ENCODE assay signal across 8 mouse cellular contexts in genomic region chr14:52118456-52118822, GRCm38 (mm10). TPM values are rescaled to one million over a fixed set of nuclear protein-coding genes. Genes with fewer than 3 reads are reported as not detected.
DNase-seq lines count a peak whose midpoint lies in the region; ATAC-seq lines count a peak whose summit lies in the region.

No protein-coding gene starts in this region.

- H3K27me3 ChIP-seq in heart, embryonic 14.5 days (ENCODE audit: control insufficient read depth, insufficient read depth, low read length): no peaks in the 10 kb centered on the region
- H3K27me3 ChIP-seq in embryonic facial prominence, embryonic 12.5 days: no peaks in the 10 kb centered on the region
- no peaks in the 10 kb centered on the region for H3K27me3 ChIP-seq in intestine, embryonic 14.5 days (replicated peaks; ENCODE audit: control insufficient read depth, insufficient read depth, low read length)
- no peaks in the 10 kb centered on the region for H3K27me3 ChIP-seq in midbrain, embryonic 11.5 days (ENCODE audit: control insufficient read depth, insufficient read depth, low read length)

- WGBS in heart, embryonic 14.5 days: 15% methylated on average over 8 of the region's 8 CpGs
- WGBS in embryonic facial prominence, embryonic 12.5 days: 25% methylated on average over 8 of the region's 8 CpGs
- 34% methylated on average over 8 of the region's 8 CpGs for WGBS in intestine, embryonic 14.5 days
- WGBS in midbrain, embryonic 11.5 days: 32% methylated on average over 8 of the region's 8 CpGs

- peak overlapping the region; percentile 100 for H3K4me2 ChIP-seq in heart, embryonic 14.5 days (ENCODE audit: low read length)
- H3K4me2 ChIP-seq in embryonic facial prominence, embryonic 12.5 days (replicated peaks): peak overlapping the region; percentile 90
- peak overlapping the region; percentile 98 for H3K4me2 ChIP-seq in intestine, embryonic 14.5 days (ENCODE audit: low read length)
- peak overlapping the region; percentile 97 for H3K4me2 ChIP-seq in midbrain, embryonic 11.5 days

- peak overlapping the region; percentile 80; the same call in 1 of the 2 replicates for H3K9ac ChIP-seq in heart, embryonic 14.5 days (ENCODE audit: low read length)
- H3K9ac ChIP-seq in embryonic facial prominence, embryonic 12.5 days: no peak overlapping the region
- H3K9ac ChIP-seq in intestine, embryonic 14.5 days (ENCODE audit: low read length): no peak overlapping the region
- peak overlapping the region; percentile 84; the same call in 1 of the 2 replicates for H3K9ac ChIP-seq in midbrain, embryonic 11.5 days (ENCODE audit: low read length)

- H3K4me1 ChIP-seq in heart, embryonic 14.5 days (ENCODE audit: control insufficient read depth in 2 of 2, insufficient read depth in 2 of 2, low read length in 2 of 2): 0 out of 4 replicates have a peak, but pooled peaks cover 0 to 3% of the 10 kb centered on the region in 2 experiments
- 0 out of 2 replicates have a peak, but pooled peaks cover 3% of the 10 kb centered on the region for H3K4me1 ChIP-seq in embryonic facial prominence, embryonic 12.5 days
- H3K4me1 ChIP-seq in intestine, embryonic 14.5 days (replicated peaks; ENCODE audit: control insufficient read depth, insufficient read depth, low read length): peaks cover 4% of the 10 kb centered on the region; the same call in 1 of the 2 replicates
- H3K4me1 ChIP-seq in midbrain, embryonic 11.5 days (ENCODE audit: control insufficient read depth, insufficient read depth, low read length): peaks cover 6% of the 10 kb centered on the region; the same call in 1 of the 2 replicates

- intact Hi-C loops in heart, postnatal 10 days (cut with DNase I): no loop called here

- no peaks in the 10 kb centered on the region for H3K9me3 ChIP-seq in heart, embryonic 14.5 days (ENCODE audit: control insufficient read depth, low read length)
- no peaks in the 10 kb centered on the region for H3K9me3 ChIP-seq in embryonic facial prominence, embryonic 12.5 days
- no peaks in the 10 kb centered on the region for H3K9me3 ChIP-seq in intestine, embryonic 14.5 days (ENCODE audit: control insufficient read depth, low read length)
- no peaks in the 10 kb centered on the region for H3K9me3 ChIP-seq in midbrain, embryonic 11.5 days (ENCODE audit: control insufficient read depth, low read length)

- no peaks in the 10 kb centered on the region for H3K36me3 ChIP-seq in heart, embryonic 14.5 days (ENCODE audit: control insufficient read depth, insufficient read depth, low read length)
- H3K36me3 ChIP-seq in embryonic facial prominence, embryonic 12.5 days: no peaks in the 10 kb centered on the region
- no peaks in the 10 kb centered on the region for H3K36me3 ChIP-seq in intestine, embryonic 14.5 days (ENCODE audit: control insufficient read depth, insufficient read depth, low read length)
- no peaks in the 10 kb centered on the region for H3K36me3 ChIP-seq in midbrain, embryonic 11.5 days (ENCODE audit: control insufficient read depth, insufficient read depth, low read length)

- no peak overlapping the region for H3K27ac ChIP-seq in heart, embryonic 14.5 days (replicated peaks in 1 of 2; ENCODE audit: control insufficient read depth in 1 of 2, insufficient read depth in 1 of 2, low read depth in 2 of 2, low read length in 2 of 2)
- peak overlapping the region; percentile 89 for H3K27ac ChIP-seq in embryonic facial prominence, embryonic 12.5 days
- no peak overlapping the region for H3K27ac ChIP-seq in intestine, embryonic 14.5 days (ENCODE audit: low read depth)
- peak overlapping the region; percentile 59 for H3K27ac ChIP-seq in midbrain, embryonic 11.5 days (ENCODE audit: low read depth, low read length)

- peak overlapping the region; percentile 62 to 64; a peak in 3 of 4 replicates for H3K4me3 ChIP-seq in heart, embryonic 14.5 days (ENCODE audit: control insufficient read depth in 1 of 2, insufficient read depth in 1 of 2, low read depth in 1 of 2, low read length in 2 of 2)
- H3K4me3 ChIP-seq in embryonic facial prominence, embryonic 12.5 days: peak overlapping the region; percentile 51; the same call in 1 of the 2 replicates
- H3K4me3 ChIP-seq in intestine, embryonic 14.5 days (ENCODE audit: low read depth, low read length): no peak overlapping the region
- H3K4me3 ChIP-seq in midbrain, embryonic 11.5 days (ENCODE audit: low read depth, low read length): peak overlapping the region; percentile 50; the same call in 1 of the 2 replicates

- no peak for DNase-seq in heart, postnatal 10 days
- DNase-seq in intestine, embryonic 14.5 days (ENCODE audit: low spot score): no peak
- no peak for DNase-seq in midbrain, embryonic 11.5 days (ENCODE audit: low spot score, missing footprints)
- DNase-seq in Muller cell, postnatal 12 days (ENCODE audit: inconsistent ontology term): no peak
- DNase-seq in spleen, postnatal 36 days (ENCODE audit: low spot score in 2 of 2): no peak
- no peak for DNase-seq in urinary bladder, postnatal 14 days (ENCODE audit: low spot score)

- no peak for ATAC-seq in heart, embryonic 14.5 days (ENCODE audit: insufficient number of reproducible peaks, insufficient read depth, low FRiP score, low read depth)
- no peak for ATAC-seq in embryonic facial prominence, embryonic 12.5 days (ENCODE audit: insufficient number of reproducible peaks, insufficient read depth, low FRiP score, low TSS enrichment)
- ATAC-seq in intestine, embryonic 14.5 days (replicated peaks; ENCODE audit: low FRiP score, low TSS enrichment, low read depth): peak; percentile 28; the same call in 1 of the 2 replicates
- peak; percentile 30; the same call in 1 of the 2 replicates for ATAC-seq in midbrain, embryonic 11.5 days (ENCODE audit: low FRiP score)

RNA-seq across cellular contexts. Expression of gene Rpgrip1, which starts 7.9 kb away (rescaled TPM):
- polyA plus RNA-seq in heart, embryonic 14.5 days (2014; fragmentation: Nextera tagmentation; extraction: Ambion mirVana): 32.0 and 32.6 TPM in 2 replicates
- total RNA-seq in heart, postnatal 10 days (2021): under 1 TPM; 0.45 to 0.97 TPM
- 72.3 and 75.9 TPM in 2 replicates for polyA plus RNA-seq in embryonic facial prominence, embryonic 12.5 days (2016; fragmentation: Nextera tagmentation; extraction: Ambion mirVana)
- 76.9 and 83.0 TPM in 2 replicates for polyA plus RNA-seq in intestine, embryonic 14.5 days (2014; fragmentation: Nextera tagmentation; extraction: Ambion mirVana)
- polyA plus RNA-seq in midbrain, embryonic 11.5 days (2014; fragmentation: Nextera tagmentation; extraction: Ambion mirVana): 92.3 and 105 TPM in 2 replicates

RNA-seq across cellular contexts. Expression of gene Hnrnpc, which starts 14.6 kb away (rescaled TPM):
- polyA plus RNA-seq in heart, embryonic 14.5 days (2014; fragmentation: Nextera tagmentation; extraction: Ambion mirVana): 331 and 352 TPM in 2 replicates
- 100 to 1,000 TPM; 145 to 165 TPM for total RNA-seq in heart, postnatal 10 days (2021)
- polyA plus RNA-seq in embryonic facial prominence, embryonic 12.5 days (2016; fragmentation: Nextera tagmentation; extraction: Ambion mirVana): 778 and 818 TPM in 2 replicates
- 530 and 607 TPM in 2 replicates for polyA plus RNA-seq in intestine, embryonic 14.5 days (2014; fragmentation: Nextera tagmentation; extraction: Ambion mirVana)
- polyA plus RNA-seq in midbrain, embryonic 11.5 days (2014; fragmentation: Nextera tagmentation; extraction: Ambion mirVana): 1,011 and 1,046 TPM in 2 replicates

Comparison
In these comparisons a context has a peak if more than half of its experiments do, and no peak if none do; other contexts are left out.
1. ATAC-seq: peak in intestine, embryonic 14.5 days (single experiment) and midbrain, embryonic 11.5 days (single experiment); none in heart, embryonic 14.5 days (single experiment) and embryonic facial prominence, embryonic 12.5 days (single experiment).
2. H3K27ac ChIP-seq: peak in embryonic facial prominence, embryonic 12.5 days (single experiment) and midbrain, embryonic 11.5 days (single experiment); none in heart, embryonic 14.5 days (0 of 2) and intestine, embryonic 14.5 days (single experiment).
3. H3K9ac ChIP-seq: peak in heart, embryonic 14.5 days (single experiment) and midbrain, embryonic 11.5 days (single experiment); none in embryonic facial prominence, embryonic 12.5 days (single experiment) and intestine, embryonic 14.5 days (single experiment).
4. Peak in every context shown above with its lines, with median percentiles within 50 percentile points of each other: H3K4me2 ChIP-seq.